Mouse (Mus musculus): ENCODE data around the gene Ascl2.

Ascl2 gene

GRCm38 (mm10) chr7:142968809-142969511 lies at the start of gene Ascl2:
TSS of gene Ascl2 (minus strand) at chr7:142969264.
- DNase-seq (ENCODE audit: extremely low read depth, insufficient read length, low spot score): no peak

DNA sequence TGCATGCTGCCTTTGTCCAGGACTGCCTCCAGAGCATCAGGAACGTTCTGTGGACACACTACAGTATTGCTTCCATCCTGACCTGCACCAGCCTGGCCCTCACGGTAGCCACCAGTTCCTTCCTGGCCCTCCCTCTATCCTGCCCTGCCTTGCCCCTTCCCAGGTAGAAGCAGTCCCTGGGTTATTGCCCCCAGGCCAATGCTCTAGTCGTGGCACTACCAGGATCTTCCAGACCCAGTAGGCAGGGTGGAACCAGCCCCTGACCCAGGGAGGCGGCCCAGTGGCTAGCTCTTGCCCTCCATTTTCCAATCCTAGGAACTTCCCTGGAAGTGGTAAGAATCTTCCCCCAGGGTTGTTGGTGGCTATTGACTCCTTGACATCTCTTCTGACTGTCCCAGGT lies 48.1 kb upstream of the Ascl2 start:
- no peak for DNase-seq (ENCODE audit: extremely low read depth, insufficient read length, low spot score)

GRCm38 (mm10) chr7:143016424-143017142 lies 47.5 kb upstream of the Ascl2 start:
- no peak for DNase-seq (ENCODE audit: extremely low read depth, insufficient read length, low spot score)

- DNase-seq (ENCODE audit: extremely low read depth, insufficient read length, low spot score): peak; percentile 76
Observed at GRCm38 (mm10) chr7:143015755-143016423, 46.8 kb upstream of the Ascl2 start.

DNA sequence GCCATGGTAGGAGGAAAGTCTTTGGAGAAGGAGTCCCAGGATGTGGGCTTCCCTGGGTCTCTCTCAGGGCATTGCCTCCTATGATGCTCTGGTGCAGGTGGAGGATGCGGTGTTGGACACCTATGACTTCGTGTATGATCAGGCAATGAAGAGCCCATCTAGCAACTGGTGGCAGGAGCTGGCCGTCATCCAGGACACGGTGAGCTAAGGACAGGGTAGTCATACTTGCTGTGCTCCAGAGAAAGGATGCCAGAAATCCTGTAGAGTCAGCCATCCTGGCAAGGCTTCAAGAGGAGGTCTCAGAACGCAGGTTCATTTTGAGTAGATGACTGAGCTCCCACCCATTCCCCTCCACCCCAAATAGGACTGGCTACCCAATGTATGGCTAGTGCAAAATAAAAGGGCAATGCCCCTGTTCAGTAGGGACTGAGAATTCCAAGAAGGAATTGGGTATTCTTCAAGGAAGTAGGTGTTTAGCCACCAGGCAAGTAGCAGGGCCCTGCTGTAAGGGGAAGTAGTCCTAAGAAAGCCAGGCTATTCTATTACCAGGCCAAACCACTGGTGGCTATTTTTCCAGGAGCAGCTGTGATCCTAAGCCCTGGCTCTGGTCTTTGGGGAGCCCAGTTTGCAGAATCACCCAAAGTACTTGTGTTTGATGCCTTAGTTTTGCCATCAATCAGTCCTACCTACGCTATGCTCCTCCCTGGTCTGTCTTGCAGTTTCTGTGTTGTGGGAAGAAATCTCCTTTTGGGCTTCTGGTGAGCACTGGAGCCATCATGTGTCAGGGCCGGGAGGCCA lies 46.0 kb upstream of the Ascl2 start:
- peak; percentile 50 for DNase-seq (ENCODE audit: extremely low read depth, insufficient read length, low spot score)

- peak; percentile 81 for DNase-seq (ENCODE audit: extremely low read depth, insufficient read length, low spot score)
Observed at GRCm38 (mm10) chr7:143013420-143014178, 44.5 kb upstream of the Ascl2 start.

GRCm38 (mm10) chr7:143012230-143012875 lies 43.3 kb upstream of the Ascl2 start:
- DNase-seq (ENCODE audit: extremely low read depth, insufficient read length, low spot score): no peak

- DNase-seq (ENCODE audit: extremely low read depth, insufficient read length, low spot score): no peak
Observed at GRCm38 (mm10) chr7:143011226-143011625, 42.2 kb upstream of the Ascl2 start.

DNA sequence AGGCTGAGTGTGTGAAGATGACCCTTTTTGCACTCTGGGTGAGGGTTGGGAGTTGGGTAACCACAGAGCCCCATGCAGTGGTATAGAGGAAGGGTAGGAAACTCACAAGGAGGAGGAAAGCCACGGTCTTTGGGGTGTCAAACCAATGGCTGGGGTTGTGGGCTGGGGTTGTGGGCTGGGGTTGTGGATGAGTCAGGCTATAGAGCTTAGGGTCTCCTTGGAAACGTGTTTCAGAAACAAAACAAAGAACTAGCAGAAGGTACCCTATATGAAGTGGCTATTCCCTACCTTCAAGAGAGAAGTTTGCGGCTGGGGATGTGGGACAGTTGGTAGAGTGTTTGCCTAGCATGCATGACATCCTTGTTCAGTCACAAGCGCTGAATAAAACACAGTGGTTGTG lies 40.9 kb upstream of the Ascl2 start:
- DNase-seq (ENCODE audit: extremely low read depth, insufficient read length, low spot score): no peak

GRCm38 (mm10) chr7:143008996-143009665 lies 40.1 kb upstream of the Ascl2 start:
- peak; percentile 60 for DNase-seq (ENCODE audit: extremely low read depth, insufficient read length, low spot score)

GRCm38 (mm10) chr7:143008370-143008926 lies 39.4 kb upstream of the Ascl2 start:
- peak; percentile 71 for DNase-seq (ENCODE audit: extremely low read depth, insufficient read length, low spot score)

- peak; percentile 78 for DNase-seq (ENCODE audit: extremely low read depth, insufficient read length, low spot score)
Observed at GRCm38 (mm10) chr7:143007599-143008369, 38.7 kb upstream of the Ascl2 start.

DNA sequence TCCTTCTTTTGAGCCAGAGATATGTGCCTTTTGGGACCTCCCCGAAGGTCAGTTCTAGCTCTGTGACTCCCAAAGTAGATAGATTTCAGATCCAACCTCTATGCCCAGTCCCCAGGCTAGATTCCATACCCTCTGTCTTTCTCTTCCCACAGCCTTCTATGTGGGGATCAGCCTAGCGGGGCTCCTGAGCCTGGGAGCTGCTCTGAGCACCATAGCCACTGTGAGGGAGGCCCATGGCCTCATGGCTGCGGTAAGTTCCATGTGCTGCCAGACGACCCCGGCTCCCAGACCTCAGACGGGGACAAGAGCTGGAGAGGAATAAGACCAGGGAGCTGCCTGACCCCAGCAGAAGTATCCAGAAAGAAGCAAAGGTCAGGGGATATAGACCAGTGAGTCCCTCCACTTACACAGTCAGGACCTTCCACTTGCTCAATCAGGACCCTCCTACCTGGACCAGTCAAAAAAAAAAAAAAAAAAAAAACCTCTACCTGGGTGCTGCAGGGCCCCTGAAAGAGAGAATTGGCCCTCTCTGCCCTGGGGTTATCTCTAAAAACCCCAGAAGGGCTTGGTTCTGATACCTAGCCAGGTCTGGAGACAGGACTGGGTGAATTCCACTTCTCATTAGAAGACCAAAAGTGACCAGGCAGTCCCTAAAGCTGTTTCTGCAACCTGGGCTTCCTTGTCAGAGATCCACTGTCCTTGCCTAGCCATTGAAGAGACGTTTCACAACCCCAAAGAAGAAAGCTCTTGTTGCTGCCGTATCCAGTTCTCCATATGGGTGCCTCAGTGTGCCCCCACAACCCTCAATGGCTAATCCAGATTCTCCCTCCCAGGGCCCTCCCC lies 37.9 kb upstream of the Ascl2 start:
- DNase-seq (ENCODE audit: extremely low read depth, insufficient read length, low spot score): no peak

DNA sequence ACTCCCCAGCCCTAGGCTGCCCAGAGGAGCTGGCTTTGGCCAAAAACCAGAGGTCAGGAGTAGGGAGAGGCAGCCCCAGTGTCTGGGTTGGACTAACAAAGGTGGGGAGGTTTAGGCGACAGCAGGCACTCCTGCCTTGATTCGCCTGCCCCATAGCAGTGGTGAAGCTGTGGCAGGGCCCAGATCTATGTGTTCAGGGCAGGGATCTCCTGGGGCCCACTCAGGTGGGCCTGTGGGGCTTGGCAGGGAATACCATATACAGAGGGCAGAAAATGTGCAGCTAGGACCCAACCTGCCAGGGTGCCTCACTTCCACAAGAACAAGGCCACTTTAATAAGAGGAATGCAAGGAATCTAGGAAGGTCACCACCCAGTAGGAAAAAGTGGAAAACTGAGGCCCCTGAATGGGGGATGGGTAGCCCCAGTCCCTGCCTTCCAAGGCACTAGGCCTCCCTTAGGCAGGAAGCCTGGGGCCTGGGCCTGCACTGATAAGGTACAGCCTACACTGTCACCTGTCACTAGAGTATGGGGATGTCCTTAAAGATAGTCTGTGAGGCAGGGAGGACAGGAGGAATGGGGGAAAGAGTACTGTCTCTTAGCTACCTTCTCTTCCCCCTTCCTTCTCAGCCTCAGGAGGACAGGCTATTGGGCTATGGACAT lies 37.2 kb upstream of the Ascl2 start:
- DNase-seq (ENCODE audit: extremely low read depth, insufficient read length, low spot score): no peak

- DNase-seq (ENCODE audit: extremely low read depth, insufficient read length, low spot score): no peak
Observed at GRCm38 (mm10) chr7:143005344-143006096, 36.5 kb upstream of the Ascl2 start.

All from 3134 (cell line).